Mouse (Mus musculus): ENCODE measurements around the gene Hist1h2bp.
"Not testable (repeated sequence)": the region's sequence is repeated elsewhere in the genome, so short reads cannot be mapped to it uniquely, and the experiment has no call there.

The Hist1h2bp gene

GRCm38 (mm10) chr13:21783734-21784161 lies 3.5 kb upstream of the Hist1h2bp start:
- peak; percentile 47 for DNase-seq

GRCm38 (mm10) chr13:21784311-21784710 lies 3.0 kb upstream of the Hist1h2bp start:
- DNase-seq = no peak

- no peak for DNase-seq
Measured at GRCm38 (mm10) chr13:21786189-21786898, 917 bp upstream of the Hist1h2bp start.

GRCm38 (mm10) chr13:21787760-21788593 lies 716 bp downstream of the Hist1h2bp start:
- peak; percentile 17 for DNase-seq

GRCm38 (mm10) chr13:21789925-21790324 lies 2.7 kb downstream of the Hist1h2bp start:
- DNase-seq = no peak

- peak; percentile 6 for DNase-seq
Measured at GRCm38 (mm10) chr13:21790601-21791283, 3.5 kb downstream of the Hist1h2bp start.

- DNase-seq = no peak
Measured at GRCm38 (mm10) chr13:21795584-21795983, 8.3 kb downstream of the Hist1h2bp start.

- DNase-seq = not testable (repeated sequence)
Measured at GRCm38 (mm10) chr13:21797163-21797562, 9.9 kb downstream of the Hist1h2bp start.

- not testable (repeated sequence) for DNase-seq
Measured at GRCm38 (mm10) chr13:21803058-21803457, 15.8 kb downstream of the Hist1h2bp start.

GRCm38 (mm10) chr13:21810073-21810472 lies 22.8 kb downstream of the Hist1h2bp start, which contains the start of the genes Hist1h2bq and Hist1h2ao:
Gene Hist1h2bq, minus strand, starts transcription at chr13:21810197.
Gene Hist1h2ao, plus strand, starts transcription at chr13:21810465.
- not testable (repeated sequence) for DNase-seq

- not testable (repeated sequence) for DNase-seq
Measured at GRCm38 (mm10) chr13:21811074-21811473, 23.8 kb downstream of the Hist1h2bp start.

GRCm38 (mm10) chr13:21811539-21811938 lies 24.3 kb downstream of the Hist1h2bp start, which contains the start of gene Hist1h4m:
Gene Hist1h4m, plus strand, starts transcription at chr13:21811746.
- DNase-seq = peak; percentile 59

- peak; percentile 23 for DNase-seq
Measured at GRCm38 (mm10) chr13:21812092-21812491, 24.8 kb downstream of the Hist1h2bp start.

GRCm38 (mm10) chr13:21820082-21820890 lies 33.0 kb downstream of the Hist1h2bp start:
- not testable (repeated sequence) for DNase-seq

- no peak for DNase-seq
Measured at GRCm38 (mm10) chr13:21828511-21828910, 41.2 kb downstream of the Hist1h2bp start.

GRCm38 (mm10) chr13:21830344-21830743 lies 43.1 kb downstream of the Hist1h2bp start:
- peak; percentile 17 for DNase-seq

GRCm38 (mm10) chr13:21831418-21832394 lies 44.4 kb downstream of the Hist1h2bp start, which contains the start of gene Hist1h4n:
Gene Hist1h4n, minus strand, starts transcription at chr13:21832196.
- peak; percentile 43 for DNase-seq

- DNase-seq = not testable (repeated sequence)
Measured at GRCm38 (mm10) chr13:21833461-21833860, 46.2 kb downstream of the Hist1h2bp start, which contains the start of the genes Hist1h2ap and Hist1h2br. Gene Hist1h2ap, minus strand, starts transcription at chr13:21833507. Gene Hist1h2br, plus strand, starts transcription at chr13:21833743.
